Mouse (Mus musculus) effector memory CD4-positive, alpha-beta T cell, adult 7 months (primary cell): Measurements from ENCODE around the gene Mfsd8. TPM values are rescaled to one million over a fixed set of nuclear protein-coding genes. Genes with fewer than 3 reads are reported as not detected.

ENCODE experiments used
- polyA plus RNA-seq: library from polyadenylated mRNA; unstranded; fragments of 100-300 nt; shearing (Covaris generic); gene quantifications from one replicate; pipeline ENCODE4 v1.2.1, GENCODE M21; 2017

The Mfsd8 gene
- polyA plus RNA-seq: 8.7 TPM

DNA sequence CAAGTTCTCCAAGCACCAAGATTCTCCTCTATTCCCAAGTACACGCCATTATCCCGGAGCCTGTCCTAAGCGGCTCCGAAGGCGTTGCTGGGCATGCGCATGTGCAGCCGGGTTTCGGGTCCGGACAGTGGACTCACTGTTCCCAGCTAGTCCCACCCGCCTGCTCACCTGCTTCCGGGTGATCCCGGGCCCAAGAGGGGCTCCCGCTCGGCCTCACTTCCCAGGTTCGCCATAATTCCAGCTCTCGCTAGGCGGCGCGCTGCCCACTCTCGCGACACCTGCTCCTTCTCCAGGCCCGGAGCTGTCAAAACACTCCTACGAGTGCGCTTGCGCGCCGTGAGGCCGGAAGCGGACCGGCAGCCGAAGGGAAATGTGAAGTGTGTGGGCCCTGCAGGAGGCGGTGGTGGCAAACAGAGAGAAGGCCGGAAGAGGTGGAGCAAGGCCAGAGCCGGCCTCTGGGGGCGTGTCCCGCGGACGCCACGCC is at the start of gene Mfsd8:
TSS of gene Mfsd8 (minus strand) at position 414 of the 484 bp plus-strand sequence.

DNA sequence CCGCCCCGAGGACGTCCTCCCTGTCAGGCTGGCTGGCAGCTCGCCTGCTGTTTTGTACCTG is 101 bp upstream of the Mfsd8 start, which contains the start of gene Abhd18:
TSS of gene Abhd18 (plus strand) at position 14 of the 61 bp plus-strand sequence.

DNA sequence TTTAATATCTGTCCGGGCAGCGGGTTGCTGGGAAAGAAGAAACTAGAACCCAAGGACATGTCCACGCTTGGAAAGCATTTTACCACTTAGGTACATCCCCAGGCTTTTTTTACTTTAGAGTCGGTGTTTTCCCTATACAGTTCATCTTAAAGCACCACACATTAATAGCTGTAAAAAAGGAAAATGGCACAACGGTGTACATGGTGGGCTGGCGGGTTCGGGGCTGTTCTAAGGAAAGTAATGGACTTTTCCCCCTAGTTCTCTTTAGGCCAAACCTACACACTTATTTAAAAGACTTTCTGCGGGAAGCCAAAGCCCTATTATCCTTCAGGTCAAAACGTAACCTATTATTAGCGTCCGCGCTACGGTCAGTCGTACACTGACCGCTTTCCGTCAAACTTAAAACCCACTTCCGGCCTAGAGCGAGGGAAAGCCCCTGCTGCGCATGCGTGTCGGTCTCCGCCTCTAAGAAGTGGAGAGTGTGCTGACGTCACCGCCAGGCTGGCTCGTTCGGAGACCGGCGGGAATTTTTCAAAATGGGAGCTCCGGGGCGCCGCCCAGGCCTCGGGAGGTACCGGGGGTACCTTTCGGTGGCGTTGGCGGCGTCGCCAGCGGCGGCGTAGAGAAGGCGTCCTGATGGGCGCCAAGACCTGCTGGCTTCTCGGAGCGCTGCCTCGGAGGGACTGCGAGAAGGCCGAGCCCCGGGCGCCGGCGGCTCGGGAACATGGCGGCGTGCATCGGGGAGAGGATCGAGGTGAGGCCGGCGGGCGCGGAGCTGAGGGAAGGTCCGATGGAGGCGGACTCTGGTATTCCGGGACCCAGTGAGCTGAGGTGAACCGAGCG is 46.9 kb downstream of the Mfsd8 start, which contains the start of gene Plk4:
TSS of gene Plk4 (plus strand) at position 490 of the 843 bp plus-strand sequence.

Other genes with a start within 250 kb of the Mfsd8 start
- gene Slc25a31, start 138.0 kb downstream of the Mfsd8 start, polyA plus RNA-seq: not detected
- 30.3 TPM for gene Hspa4l, start 102.4 kb downstream of the Mfsd8 start, polyA plus RNA-seq
- 21.8 TPM for gene Plk4, start 46.9 kb downstream of the Mfsd8 start, polyA plus RNA-seq
- gene Abhd18, start 84 bp upstream of the Mfsd8 start, polyA plus RNA-seq: 5.3 TPM
- 0.16 TPM for gene 1700034I23Rik, start 55.7 kb upstream of the Mfsd8 start, polyA plus RNA-seq
- gene Larp1b, start 102.9 kb upstream of the Mfsd8 start, polyA plus RNA-seq: 28.9 TPM
- 15.0 TPM for gene Pgrmc2, start 236.2 kb upstream of the Mfsd8 start, polyA plus RNA-seq